Mouse (Mus musculus): Measurements from ENCODE around the gene Nrxn3. TPM values are rescaled to one million over a fixed set of nuclear protein-coding genes. Genes with fewer than 3 reads are reported as not detected.

Gene Nrxn3
- total RNA-seq, 2 experiments from 2014 or later = 0.57 to 0.97 TPM

- no peak for DNase-seq
Observed at GRCm38 (mm10) chr12:89333486-89333885, 610.8 kb downstream of the Nrxn3 start.

- DNase-seq = no peak
Observed at GRCm38 (mm10) chr12:89364850-89365249, 642.2 kb downstream of the Nrxn3 start.

GRCm38 (mm10) chr12:89369939-89370338 lies 647.3 kb downstream of the Nrxn3 start:
- no peak for DNase-seq

- DNase-seq = no peak
Observed at GRCm38 (mm10) chr12:89376600-89376999, 653.9 kb downstream of the Nrxn3 start.

GRCm38 (mm10) chr12:89377051-89377643 lies 654.5 kb downstream of the Nrxn3 start:
- no peak for DNase-seq

GRCm38 (mm10) chr12:89377687-89378086 lies 655.0 kb downstream of the Nrxn3 start:
- no peak for DNase-seq

- no peak for DNase-seq
Observed at GRCm38 (mm10) chr12:89383254-89383653, 660.6 kb downstream of the Nrxn3 start.

- DNase-seq = no peak
Observed at GRCm38 (mm10) chr12:89395121-89395792, 672.6 kb downstream of the Nrxn3 start.

- DNase-seq = no peak
Observed at GRCm38 (mm10) chr12:89436519-89436918, 713.8 kb downstream of the Nrxn3 start.

GRCm38 (mm10) chr12:89442323-89443038 lies 719.8 kb downstream of the Nrxn3 start:
- no peak for DNase-seq

GRCm38 (mm10) chr12:89450667-89451298 lies 728.1 kb downstream of the Nrxn3 start:
- peak; percentile 29 for DNase-seq

GRCm38 (mm10) chr12:89470226-89470625 lies 747.5 kb downstream of the Nrxn3 start:
- DNase-seq = no peak

GRCm38 (mm10) chr12:89471289-89471688 lies 748.6 kb downstream of the Nrxn3 start:
- no peak for DNase-seq

- no peak for DNase-seq
Observed at GRCm38 (mm10) chr12:89471874-89472273, 749.2 kb downstream of the Nrxn3 start.

- DNase-seq = peak; percentile 58
Observed at GRCm38 (mm10) chr12:89479096-89479495, 756.4 kb downstream of the Nrxn3 start.

- DNase-seq = no peak
Observed at GRCm38 (mm10) chr12:89482223-89482622, 759.5 kb downstream of the Nrxn3 start.

- no peak for DNase-seq
Observed at GRCm38 (mm10) chr12:89504026-89504425, 781.4 kb downstream of the Nrxn3 start.

- DNase-seq = peak; percentile 58
Observed at GRCm38 (mm10) chr12:89505121-89505764, 782.6 kb downstream of the Nrxn3 start.

- DNase-seq = no peak
Observed at GRCm38 (mm10) chr12:89508970-89509369, 786.3 kb downstream of the Nrxn3 start.

- peak; percentile 48 for DNase-seq
Observed at GRCm38 (mm10) chr12:89513759-89514158, 791.1 kb downstream of the Nrxn3 start.

GRCm38 (mm10) chr12:89516046-89516445 lies 793.4 kb downstream of the Nrxn3 start:
- no peak for DNase-seq

- DNase-seq = no peak
Observed at GRCm38 (mm10) chr12:89530679-89531350, 808.1 kb downstream of the Nrxn3 start.

Measured in adrenal gland, postnatal 10 days (tissue).